Mouse (Mus musculus): Measurements from ENCODE around the gene Srsf6.

DNA sequence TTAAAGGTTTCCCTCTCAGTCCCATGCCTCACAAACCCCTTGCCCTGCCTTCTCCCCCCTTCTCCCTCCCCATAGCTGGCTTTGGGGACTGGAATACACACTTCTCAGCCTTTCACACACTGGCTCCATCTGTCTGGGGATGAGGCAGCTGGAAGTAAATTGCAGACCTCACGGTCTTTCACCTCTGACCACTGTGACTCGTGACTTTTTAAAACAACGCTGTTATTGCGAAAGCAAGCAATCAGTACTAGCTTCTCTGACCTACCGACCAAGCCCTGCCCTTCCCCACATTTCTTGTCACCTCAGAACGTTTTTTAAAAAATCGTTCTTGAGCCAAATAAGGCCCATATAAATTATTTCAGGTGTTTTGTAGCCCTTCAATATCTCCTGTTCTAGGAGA lies 41.4 kb downstream of the Srsf6 start:
- no peak for TF ChIP-seq CTCF (IDR thresholded peaks at IDR 0.05; ENCODE audit: low read depth)
- TF ChIP-seq EP300 (IDR thresholded peaks at IDR 0.05; ENCODE audit: low read depth): no peak
